Mouse (Mus musculus) thymus, postnatal 14 days (tissue): ENCODE data around the gene Gm20379.

Experiments used
- DNase-seq: peaks from one replicate; pipeline ENCODE4 v3.0.0; 2021

The Gm20379 gene

GRCm38 (mm10) chr13:92337773-92338462, 32.1 kb downstream of the Gm20379 start:
- no peak for DNase-seq

- no peak for DNase-seq
Observed at GRCm38 (mm10) chr13:92339787-92340186, 34.0 kb downstream of the Gm20379 start.

- DNase-seq: no peak
Observed at GRCm38 (mm10) chr13:92344033-92344432, 38.3 kb downstream of the Gm20379 start.

GRCm38 (mm10) chr13:92346338-92346737, 40.6 kb downstream of the Gm20379 start:
- DNase-seq: no peak

- no peak for DNase-seq
Observed at GRCm38 (mm10) chr13:92351100-92351499, 45.3 kb downstream of the Gm20379 start.

GRCm38 (mm10) chr13:92353956-92354355, 48.2 kb downstream of the Gm20379 start:
- DNase-seq: no peak

GRCm38 (mm10) chr13:92354456-92355271, 48.9 kb downstream of the Gm20379 start, which contains the start of the genes Dhfr and Msh3:
Dhfr (plus strand) TSS chr13:92354726.
Msh3 (minus strand) TSS chr13:92355003.
- peak; percentile 97 for DNase-seq

- no peak for DNase-seq
Observed at GRCm38 (mm10) chr13:92355272-92355643, 49.5 kb downstream of the Gm20379 start.

GRCm38 (mm10) chr13:92356376-92356775, 50.6 kb downstream of the Gm20379 start:
- DNase-seq: no peak
